24 mouse cellular contexts compared by ENCODE assay signal in genomic region chr4:47534959-47535358, GRCm38 (mm10).
"Had no signal": no experiment of that assay in that cellular context is flagged by ENCODE, and none has a peak within 500 bp of the region (broad histone marks: within the 10 kb centered on the region; RNA-seq: fewer than 3 reads in every experiment).

No protein-coding gene starts in this region.

- H3K4me2 ChIP-seq: limb, embryonic 13.5 days; liver, embryonic 12.5 days; liver, embryonic 15.5 days; lung, embryonic 15.5 days; midbrain, embryonic 12.5 days; midbrain, embryonic 15.5 days; neural tube, embryonic 12.5 days; neural tube, embryonic 15.5 days had no signal

- H3K27ac ChIP-seq: kidney, postnatal 0 days; layer of hippocampus, adult 2 months; limb, embryonic 10.5 days; limb, embryonic 13.5 days; liver, embryonic 12.5 days; liver, embryonic 15.5 days; lung, embryonic 15.5 days; midbrain, embryonic 12.5 days; midbrain, embryonic 15.5 days; neural tube, embryonic 12.5 days; neural tube, embryonic 15.5 days; stomach, postnatal 0 days had no signal

- H3K36me3 ChIP-seq: limb, embryonic 10.5 days; limb, embryonic 13.5 days; liver, embryonic 12.5 days; liver, embryonic 15.5 days; lung, embryonic 15.5 days; midbrain, embryonic 12.5 days; midbrain, embryonic 15.5 days; neural tube, embryonic 12.5 days; neural tube, embryonic 15.5 days had no signal

- H3K4me1 ChIP-seq: limb, embryonic 10.5 days; limb, embryonic 13.5 days; liver, embryonic 12.5 days; liver, embryonic 15.5 days; lung, embryonic 15.5 days; midbrain, embryonic 12.5 days; midbrain, embryonic 15.5 days; neural tube, embryonic 12.5 days; neural tube, embryonic 15.5 days had no signal

- H3K9me3 ChIP-seq: limb, embryonic 10.5 days; limb, embryonic 13.5 days; liver, embryonic 12.5 days; liver, embryonic 15.5 days; lung, embryonic 15.5 days; midbrain, embryonic 12.5 days; midbrain, embryonic 15.5 days; neural tube, embryonic 12.5 days; neural tube, embryonic 15.5 days had no signal

- H3K27me3 ChIP-seq: limb, embryonic 13.5 days; liver, embryonic 12.5 days; liver, embryonic 15.5 days; lung, embryonic 15.5 days; midbrain, embryonic 12.5 days; midbrain, embryonic 15.5 days; neural tube, embryonic 12.5 days; neural tube, embryonic 15.5 days had no signal

- H3K9ac ChIP-seq: limb, embryonic 13.5 days; liver, embryonic 12.5 days; liver, embryonic 15.5 days; lung, embryonic 15.5 days; midbrain, embryonic 12.5 days; midbrain, embryonic 15.5 days; neural tube, embryonic 12.5 days; neural tube, embryonic 15.5 days had no signal

- DNase-seq: kidney, adult 18-20 months; kidney, postnatal 25 days; layer of hippocampus, adult 9-11 months; liver; lung, adult 18-20 months; lung, postnatal 10 days; lung, postnatal 36 days; right cerebral cortex, adult 18-20 months; right cerebral cortex, postnatal 14 days; right cerebral cortex, postnatal 4 days; thymus, adult 2 months; thymus, postnatal 14 days had no signal

- ATAC-seq: liver, embryonic 12.5 days; midbrain, embryonic 15.5 days had no signal

- H3K4me3 ChIP-seq: layer of hippocampus, adult 2 months; limb, embryonic 10.5 days; limb, embryonic 13.5 days; liver, embryonic 12.5 days; liver, embryonic 15.5 days; lung, embryonic 15.5 days; midbrain, embryonic 12.5 days; midbrain, embryonic 15.5 days; neural tube, embryonic 12.5 days; neural tube, embryonic 15.5 days had no signal
